Mouse (Mus musculus) 3134 (cell line): Measurements from ENCODE around the gene Gm49403.
A peak's percentile ranks its signal among the peaks of the same experiment; 100 is the strongest.
"Not testable (repeated sequence)": the region's sequence is repeated elsewhere in the genome, so short reads cannot be mapped to it uniquely, and the experiment has no call there.

Experiments
- DNase-seq: peaks from one replicate; pipeline ENCODE4 v3.0.0-alpha.2; 2011; ENCODE audit warnings: low spot score; ENCODE audit not compliant: insufficient read length; ENCODE audit errors: extremely low read depth

Gene Gm49403

GRCm38 (mm10) chr19:8883616-8884015 is at the start of gene Gm49403, which contains the start of gene Lbhd1:
Gm49403 (plus strand) TSS chr19:8883930.
Lbhd1 (plus strand) TSS chr19:8883732.
- no peak for DNase-seq

- not testable (repeated sequence) for DNase-seq
These were observed 47.4 kb upstream of the Gm49403 start for GRCm38 (mm10) chr19:8836327-8836726.

- DNase-seq = peak; percentile 17
These were observed 46.4 kb upstream of the Gm49403 start, which contains the start of gene Bscl2 for GRCm38 (mm10) chr19:8837251-8837791. Bscl2 (plus strand) TSS chr19:8837467.

- DNase-seq = no peak
These were observed 45.5 kb upstream of the Gm49403 start for GRCm38 (mm10) chr19:8838041-8838730.

GRCm38 (mm10) chr19:8839103-8839907 is 44.4 kb upstream of the Gm49403 start, which contains the start of gene Gng3:
Gng3 (minus strand) TSS chr19:8839194.
- no peak for DNase-seq

- peak; percentile 19 for DNase-seq
These were observed 43.6 kb upstream of the Gm49403 start for GRCm38 (mm10) chr19:8839908-8840791.

- no peak for DNase-seq
These were observed 42.7 kb upstream of the Gm49403 start for GRCm38 (mm10) chr19:8841012-8841411.

GRCm38 (mm10) chr19:8842961-8843360 is 40.8 kb upstream of the Gm49403 start:
- no peak for DNase-seq

GRCm38 (mm10) chr19:8844371-8845129 is 39.2 kb upstream of the Gm49403 start:
- no peak for DNase-seq

- DNase-seq = no peak
These were observed 35.4 kb upstream of the Gm49403 start for GRCm38 (mm10) chr19:8848356-8848755.

- DNase-seq = peak; percentile 73
These were observed 33.3 kb upstream of the Gm49403 start, which contains the start of gene Lrrn4cl for GRCm38 (mm10) chr19:8850402-8850901. Lrrn4cl (plus strand) TSS chr19:8850768.

- DNase-seq = no peak
These were observed 32.1 kb upstream of the Gm49403 start for GRCm38 (mm10) chr19:8851639-8852038.

GRCm38 (mm10) chr19:8852236-8852928 is 31.3 kb upstream of the Gm49403 start:
- DNase-seq = no peak

GRCm38 (mm10) chr19:8853117-8853516 is 30.6 kb upstream of the Gm49403 start:
- no peak for DNase-seq

- no peak for DNase-seq
These were observed 26.0 kb upstream of the Gm49403 start for GRCm38 (mm10) chr19:8857689-8858088.

- DNase-seq = no peak
These were observed 24.7 kb upstream of the Gm49403 start for GRCm38 (mm10) chr19:8859018-8859417.

- no peak for DNase-seq
These were observed 19.5 kb upstream of the Gm49403 start for GRCm38 (mm10) chr19:8864265-8864664.

- DNase-seq = not testable (repeated sequence)
These were observed 13.3 kb upstream of the Gm49403 start for GRCm38 (mm10) chr19:8870381-8870780.

- DNase-seq = no peak
These were observed 12.9 kb upstream of the Gm49403 start for GRCm38 (mm10) chr19:8870838-8871237.
